In genomic region chr8:112681757-112682156, GRCm38 (mm10) we compare ENCODE assay signal across 19 mouse cellular contexts.
DNase-seq lines count a peak whose midpoint lies in the region; ATAC-seq lines count a peak whose summit lies in the region.
"Had no signal": no experiment of that assay in that cellular context is flagged by ENCODE, and none has a peak within 500 bp of the region (broad histone marks: within the 10 kb centered on the region; RNA-seq: fewer than 3 reads in every experiment).

No protein-coding gene starts in this region.

- ATAC-seq in cerebellum, adult (ENCODE audit: insufficient number of reproducible peaks, low FRiP score, low TSS enrichment) = peak; percentile 83
- ATAC-seq: forebrain, embryonic 15.5 days; hindbrain, embryonic 16.5 days; intestine, embryonic 16.5 days; midbrain, embryonic 15.5 days had no signal

- DNase-seq in layer of hippocampus, adult 9-11 months = peak; percentile 14
- DNase-seq in layer of hippocampus, adult 9-10 months (ENCODE audit: low spot score) = no peak
- DNase-seq in cerebellum, adult 8-10 months = peak; percentile 58
- DNase-seq in cerebellum, postnatal 36 days = peak; percentile 41 to 47
- DNase-seq in ovary, postnatal 10 days (ENCODE audit: low spot score) = no peak
- no peak for DNase-seq in frontal cortex, postnatal 36 days (ENCODE audit: low spot score in 2 of 2)
- DNase-seq: adrenal gland, postnatal 36 days; gastrocnemius, postnatal 36 days; kidney, adult 9 months; kidney, postnatal 25 days; liver; lung, postnatal 4 days; spleen, adult 18-20 months; thymus, postnatal 14 days had no signal

Comparison
In these comparisons a context has a peak if more than half of its experiments do, and no peak if none do; other contexts are left out.
1. DNase-seq: peak in layer of hippocampus, adult 9-11 months (single experiment), cerebellum, adult 8-10 months (single experiment) and cerebellum, postnatal 36 days (2 of 2); none in layer of hippocampus, adult 9-10 months (single experiment), ovary, postnatal 10 days (single experiment) and frontal cortex, postnatal 36 days (0 of 2).